Mouse (Mus musculus) erythroblast, embryonic 14.5 days (primary cell): ENCODE results near the gene Pfkl.

Experiments used
- GATA1 ChIP-seq: IDR thresholded peaks from 2 replicates; pipeline ENCODE4 v1.6.1; 2012; ENCODE audit warnings: low read length, inconsistent platforms, mixed read lengths
- TAL1 ChIP-seq: IDR thresholded peaks from 3 replicates; pipeline ENCODE4 v1.6.1; 2012; ENCODE audit warnings: low read length, inconsistent platforms, mixed read lengths

GRCm38 (mm10) chr10:78054633-78055565 lies 45.0 kb upstream of the Pfkl start:
- TF ChIP-seq TAL1 (no peak), GATA1 (no peak)
